Mouse (Mus musculus) layer of hippocampus, postnatal 10 days (tissue): ENCODE data around the gene Pnliprp2. TPM values are rescaled to one million over a fixed set of nuclear protein-coding genes. Genes with fewer than 3 reads are reported as not detected.
A peak's percentile ranks its signal among the peaks of the same experiment; 100 is the strongest.

Experiments
- DNase-seq, 2 experiments: peaks; one replicate each; pipeline ENCODE4 v3.0.0; 2021; ENCODE audit warnings: low spot score in 2 of 2
- total RNA-seq, 2 experiments: library from RNA; stranded (reverse); gene quantifications; 2 replicates each; pipeline ENCODE4 v1.2.3; 2021

The Pnliprp2 gene
- total RNA-seq, 2 experiments from 2014 or later = 0.20 TPM; not detected in 1

DNA sequence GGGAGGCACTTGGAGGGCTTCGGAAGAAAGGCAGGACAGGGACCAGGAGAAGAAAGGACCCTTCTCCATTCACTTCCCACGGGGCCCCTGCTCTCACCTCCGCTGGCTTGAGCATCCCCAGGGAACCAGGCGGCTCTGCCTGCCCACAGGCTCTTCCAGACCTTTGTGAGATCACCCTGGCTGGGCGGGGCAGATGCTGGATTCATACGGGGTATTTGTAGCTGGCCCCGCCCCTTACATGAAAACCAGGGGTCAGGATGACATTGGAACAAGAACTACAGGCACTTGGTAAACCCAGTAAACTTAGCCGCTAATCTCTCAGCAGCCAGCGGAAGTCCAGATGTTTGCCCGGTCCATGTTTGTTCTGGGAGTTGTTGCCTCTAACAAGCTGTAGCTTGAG is 34.8 kb downstream of the Pnliprp2 start, which contains the start of gene 1700019N19Rik:
TSS of gene 1700019N19Rik (minus strand) at position 178 of the 400 bp plus-strand sequence.
- DNase-seq = no peak

- peak in 1 of 2 experiments; percentile 17 for DNase-seq
These were observed 35.7 kb downstream of the Pnliprp2 start for GRCm38 (mm10) chr19:58795114-58795669.

DNA sequence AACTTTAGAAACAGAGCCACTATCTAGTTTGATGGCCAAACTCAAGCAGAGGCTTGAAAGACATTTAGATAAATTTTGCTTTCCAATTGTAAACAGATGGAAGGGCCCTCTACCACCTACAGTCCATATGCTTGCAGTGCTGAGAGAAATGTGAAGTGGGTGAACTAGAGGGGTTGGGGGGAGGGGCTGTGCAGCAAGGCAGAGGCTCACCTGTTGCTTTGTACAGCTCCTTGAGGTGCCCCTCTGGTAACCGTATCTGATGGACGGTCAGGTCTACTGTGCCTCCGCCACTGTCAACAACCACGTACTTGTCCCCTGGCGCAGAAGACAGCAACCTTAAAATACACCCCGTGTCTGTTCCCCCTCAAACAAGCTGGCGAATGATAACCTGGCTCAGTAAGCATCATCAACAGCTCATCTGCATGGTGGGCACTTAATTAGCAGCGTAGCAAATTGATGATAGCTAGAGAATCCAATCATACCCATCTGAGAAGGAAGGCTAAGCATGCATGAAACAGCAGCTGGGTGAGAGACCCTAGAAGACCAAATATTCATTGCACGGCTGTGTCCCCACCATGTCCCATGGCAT is 45.8 kb downstream of the Pnliprp2 start:
- DNase-seq = no peak

GRCm38 (mm10) chr19:58806364-58806763 is 46.8 kb downstream of the Pnliprp2 start:
- DNase-seq = peak; percentile 75 to 78

GRCm38 (mm10) chr19:58808864-58809263 is 49.3 kb downstream of the Pnliprp2 start:
- no peak for DNase-seq

DNA sequence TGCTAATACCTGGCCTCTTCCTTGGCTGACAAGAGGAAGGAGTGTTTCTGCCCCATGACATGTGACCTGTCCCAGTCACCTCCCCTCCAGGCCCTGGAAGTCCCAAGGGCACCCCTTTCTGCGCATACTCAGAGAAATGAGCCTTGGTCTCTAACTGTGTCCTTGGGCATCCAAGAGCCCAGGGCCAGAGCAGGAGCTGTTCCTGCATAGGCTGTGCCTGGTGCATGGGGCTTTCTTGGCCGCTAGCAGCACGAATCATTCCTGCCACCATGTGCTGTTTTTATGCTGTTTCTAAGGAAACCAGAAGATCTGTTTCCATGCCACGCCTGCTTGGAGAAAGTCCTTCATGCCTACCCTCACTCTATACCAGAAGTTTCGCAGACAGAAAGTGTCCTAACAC is 51.0 kb downstream of the Pnliprp2 start:
- no peak for DNase-seq

DNA sequence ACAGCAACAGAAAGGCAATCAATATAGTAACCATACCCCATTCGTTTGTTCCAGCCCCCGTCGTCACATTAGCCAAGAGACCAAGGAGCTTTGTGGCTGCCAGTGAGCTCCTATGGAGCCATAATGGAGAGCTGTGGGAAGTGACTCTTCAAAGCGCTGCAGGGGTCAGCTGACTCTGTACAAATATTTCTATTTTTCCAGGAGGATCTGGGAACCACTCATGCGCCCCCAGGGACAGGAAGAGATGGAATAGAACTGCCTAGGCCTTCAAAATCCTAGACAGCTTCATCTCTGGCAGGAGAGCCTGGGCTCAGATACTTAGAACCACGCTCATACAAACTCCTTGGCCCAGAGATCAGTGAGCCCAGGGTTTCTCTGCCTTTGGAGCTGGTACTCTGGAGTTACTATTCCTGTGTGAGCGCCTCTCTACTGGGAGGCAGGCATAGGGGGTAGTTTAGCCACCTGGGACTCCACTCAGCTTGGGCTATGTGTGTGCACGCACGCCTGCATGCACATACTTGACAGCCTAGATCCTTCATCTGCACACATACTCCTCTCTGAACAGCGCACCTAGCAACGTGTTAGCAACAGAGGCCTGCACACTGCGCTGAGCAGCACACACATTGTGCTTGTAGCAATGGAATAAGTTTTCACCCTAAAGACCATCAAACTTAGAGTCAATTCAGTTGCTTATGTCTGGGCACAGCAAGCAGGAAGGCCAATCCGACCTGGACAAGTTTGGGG is 55.8 kb downstream of the Pnliprp2 start:
- no peak for DNase-seq

- DNase-seq = no peak
These were observed 57.0 kb downstream of the Pnliprp2 start for GRCm38 (mm10) chr19:58816453-58817041.

DNA sequence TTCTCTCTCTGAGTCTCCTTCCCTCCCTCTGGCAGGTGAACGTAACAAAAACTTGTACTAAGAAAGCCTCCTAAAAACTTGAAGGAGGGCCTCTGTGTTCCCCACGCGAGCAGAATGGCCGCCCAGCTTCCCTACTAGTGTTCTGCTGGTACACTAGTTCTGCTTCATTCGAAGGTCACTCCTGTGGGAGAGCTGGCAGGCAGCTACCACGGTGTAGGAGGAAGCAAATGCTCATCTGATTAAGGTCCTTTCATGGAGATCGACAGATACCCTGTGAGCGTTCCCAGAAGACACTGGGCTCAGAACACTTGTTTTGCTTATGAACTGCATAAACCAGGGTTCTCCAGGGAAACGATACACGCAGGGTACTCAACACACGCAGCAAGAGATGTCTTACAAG is 57.9 kb downstream of the Pnliprp2 start:
- DNase-seq = no peak

GRCm38 (mm10) chr19:58818571-58819415 is 59.3 kb downstream of the Pnliprp2 start:
- no peak for DNase-seq

- peak in 1 of 2 experiments; percentile 56 for DNase-seq
These were observed 63.1 kb downstream of the Pnliprp2 start for GRCm38 (mm10) chr19:58822454-58823200.

DNA sequence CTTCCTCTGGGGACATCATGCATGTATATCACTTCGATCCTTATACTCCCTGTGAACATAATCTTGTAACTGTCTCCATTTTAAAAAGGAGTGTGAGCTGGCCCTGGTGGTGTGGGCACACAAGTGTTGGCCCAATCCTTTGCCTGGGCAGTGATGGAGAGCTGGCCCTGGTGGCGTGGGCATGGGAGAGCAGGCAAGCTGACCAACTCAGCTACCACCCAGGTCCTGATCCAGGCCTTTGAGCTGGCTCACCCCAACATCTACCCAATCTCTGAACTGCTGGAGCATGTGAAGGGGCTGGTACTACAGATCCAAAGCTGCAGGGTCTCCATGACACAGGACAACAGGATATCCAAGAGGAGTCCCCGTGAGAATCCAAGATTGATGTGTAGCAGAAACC is 63.8 kb downstream of the Pnliprp2 start:
- no peak for DNase-seq

DNA sequence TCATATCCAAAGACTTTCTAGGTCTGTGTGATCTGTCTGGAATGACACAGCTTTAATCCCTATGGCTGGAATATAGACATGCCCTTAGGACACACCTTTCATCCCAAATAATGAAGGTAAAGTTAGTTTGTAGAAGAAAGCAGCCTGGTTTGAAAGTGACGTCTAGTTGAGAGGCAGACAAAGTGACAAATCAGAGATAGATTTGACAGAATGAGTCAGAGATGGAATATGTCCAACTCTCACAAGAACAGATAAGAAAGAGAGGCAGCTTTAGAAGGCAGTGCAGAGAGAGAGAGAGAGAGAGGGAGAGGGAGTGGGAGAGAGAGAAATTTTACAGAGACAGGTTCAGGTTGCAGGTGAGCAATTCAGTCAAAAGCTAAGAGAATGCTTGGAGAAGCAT is 64.8 kb downstream of the Pnliprp2 start:
- no peak for DNase-seq

Other genes with a start within 250 kb of the Pnliprp2 start
- not detected for gene Ccdc172, start 247.7 kb upstream of the Pnliprp2 start, total RNA-seq
- 1 to 10 TPM; 2.1 to 3.2 TPM for gene Pnlip, start 107.2 kb upstream of the Pnliprp2 start, total RNA-seq
- not detected for gene Pnliprp1, start 30.8 kb upstream of the Pnliprp2 start, total RNA-seq
- under 1 TPM in 1 of 2 experiments, not detected in 1; 0.37 TPM for gene 1700019N19Rik, start 34.7 kb downstream of the Pnliprp2 start, total RNA-seq
- 1 to 10 TPM; 1.2 to 1.8 TPM for gene Eno4, start 183.7 kb downstream of the Pnliprp2 start, total RNA-seq
- gene Hspa12a, start 183.9 kb downstream of the Pnliprp2 start, total RNA-seq = 100 to 1,000 TPM; 232 to 243 TPM